Mouse (Mus musculus): ENCODE measurements around the gene Wrap53.
A peak's percentile ranks its signal among the peaks of the same experiment; 100 is the strongest.
"Not testable (repeated sequence)": the region's sequence is repeated elsewhere in the genome, so short reads cannot be mapped to it uniquely, and the experiment has no call there.

The Wrap53 gene

DNA sequence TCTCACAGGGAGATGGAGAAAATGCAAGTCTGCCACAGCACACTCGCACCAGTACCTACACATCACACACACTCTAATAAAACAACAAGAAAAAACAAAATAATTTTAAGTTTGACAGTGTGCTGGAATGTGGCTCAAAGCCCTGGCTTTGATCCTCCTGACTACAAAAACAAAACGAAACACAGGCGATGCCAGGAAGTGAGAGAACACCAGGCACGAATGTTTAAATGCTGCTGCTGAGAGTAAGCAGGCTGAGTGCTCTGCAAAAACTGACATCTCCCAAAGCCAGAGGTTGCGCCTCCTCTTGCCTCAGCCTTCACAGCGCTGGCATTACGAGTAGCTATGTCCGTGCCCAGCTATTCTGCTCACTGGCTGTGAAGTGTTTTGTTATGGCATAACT lies 14.9 kb downstream of the Wrap53 start:
- DNase-seq (ENCODE audit: extremely low spot score, low spot score) = no peak

DNA sequence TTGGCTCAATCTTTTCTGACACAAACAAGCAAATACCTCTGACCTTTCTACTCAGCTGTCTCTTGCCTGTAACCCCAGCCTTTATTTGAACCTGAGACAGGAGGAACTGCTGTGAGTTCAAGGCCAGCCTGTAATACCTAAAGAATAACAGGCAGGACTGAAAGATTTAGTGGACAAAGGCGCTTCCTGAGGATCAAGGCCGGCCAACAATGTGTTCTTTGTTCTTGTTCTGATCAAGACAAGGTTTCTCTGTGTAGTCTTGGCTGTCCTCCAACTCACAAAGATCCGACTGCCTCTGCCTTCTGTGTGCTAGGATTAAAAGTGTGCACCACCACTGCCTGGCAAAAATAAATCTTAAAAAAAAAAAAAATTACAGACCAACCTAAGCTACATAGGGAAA lies 15.7 kb downstream of the Wrap53 start:
- no peak for DNase-seq (ENCODE audit: extremely low spot score, low spot score)

DNA sequence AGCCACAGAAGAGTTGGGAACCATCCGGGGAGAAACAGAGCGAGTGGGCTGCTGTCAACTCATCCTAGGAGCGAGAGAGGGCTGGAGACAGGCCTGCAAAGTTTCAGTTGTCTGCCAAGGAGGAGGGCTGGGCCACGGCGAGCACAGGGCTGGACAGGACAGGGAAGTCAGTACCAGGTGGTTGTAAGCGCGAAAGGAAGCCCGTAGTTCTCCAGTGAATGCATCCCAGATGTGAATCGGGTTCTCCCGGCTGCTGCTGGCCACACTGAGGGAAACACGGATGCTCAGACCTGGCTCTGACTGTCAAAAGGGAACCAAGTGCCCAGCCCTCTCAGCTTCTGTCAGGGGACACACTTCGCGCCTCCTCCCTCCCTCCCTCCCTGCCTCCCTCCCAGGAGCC lies 16.7 kb downstream of the Wrap53 start:
- no peak for DNase-seq (ENCODE audit: extremely low spot score, low spot score)

DNA sequence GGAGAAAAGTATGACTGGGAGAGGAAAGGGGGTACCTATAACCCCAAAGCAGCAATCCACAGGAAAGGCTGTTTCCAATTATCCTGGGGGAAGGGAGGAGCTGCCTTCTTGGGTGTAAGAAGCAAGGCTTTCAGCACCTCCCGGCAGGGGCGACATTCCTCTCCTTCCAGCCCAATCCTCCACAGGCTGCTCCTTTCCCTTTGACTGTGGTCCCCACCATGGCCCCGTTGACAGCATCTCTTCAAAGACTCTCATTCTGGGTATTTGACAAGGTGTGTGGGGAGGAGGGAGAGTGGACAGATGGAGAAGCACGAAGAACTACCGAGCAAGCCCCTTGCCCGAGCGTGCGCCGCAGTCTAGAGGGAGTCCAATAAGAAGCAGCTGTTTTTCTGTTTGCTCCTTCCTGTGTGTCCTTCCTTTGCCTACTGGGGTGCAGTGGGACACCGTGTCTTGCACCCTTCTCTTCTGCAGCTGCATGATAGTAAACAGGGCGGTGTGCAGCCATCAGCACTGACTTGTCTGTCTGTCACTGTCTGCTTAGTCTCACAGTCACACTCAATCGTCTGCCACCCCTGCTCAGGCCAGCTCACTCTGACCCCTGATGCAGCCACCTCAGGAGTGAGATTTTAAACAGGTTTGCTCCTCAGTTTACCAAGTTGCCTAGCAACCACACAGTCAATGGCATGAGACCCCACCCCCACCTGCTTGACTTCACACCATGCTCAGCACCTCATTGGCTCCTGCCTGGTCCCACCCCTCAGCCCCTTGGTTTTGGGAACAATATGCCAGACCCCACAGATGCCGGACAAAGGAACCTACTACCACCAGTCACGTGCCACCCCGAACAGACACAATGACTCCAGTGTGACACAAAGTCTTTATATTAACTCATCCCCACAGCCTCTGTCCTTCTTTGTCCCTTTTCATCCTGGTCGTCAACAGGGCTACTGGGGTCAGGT lies 18.9 kb downstream of the Wrap53 start:
- DNase-seq (ENCODE audit: extremely low spot score, low spot score) = peak; percentile 63

DNA sequence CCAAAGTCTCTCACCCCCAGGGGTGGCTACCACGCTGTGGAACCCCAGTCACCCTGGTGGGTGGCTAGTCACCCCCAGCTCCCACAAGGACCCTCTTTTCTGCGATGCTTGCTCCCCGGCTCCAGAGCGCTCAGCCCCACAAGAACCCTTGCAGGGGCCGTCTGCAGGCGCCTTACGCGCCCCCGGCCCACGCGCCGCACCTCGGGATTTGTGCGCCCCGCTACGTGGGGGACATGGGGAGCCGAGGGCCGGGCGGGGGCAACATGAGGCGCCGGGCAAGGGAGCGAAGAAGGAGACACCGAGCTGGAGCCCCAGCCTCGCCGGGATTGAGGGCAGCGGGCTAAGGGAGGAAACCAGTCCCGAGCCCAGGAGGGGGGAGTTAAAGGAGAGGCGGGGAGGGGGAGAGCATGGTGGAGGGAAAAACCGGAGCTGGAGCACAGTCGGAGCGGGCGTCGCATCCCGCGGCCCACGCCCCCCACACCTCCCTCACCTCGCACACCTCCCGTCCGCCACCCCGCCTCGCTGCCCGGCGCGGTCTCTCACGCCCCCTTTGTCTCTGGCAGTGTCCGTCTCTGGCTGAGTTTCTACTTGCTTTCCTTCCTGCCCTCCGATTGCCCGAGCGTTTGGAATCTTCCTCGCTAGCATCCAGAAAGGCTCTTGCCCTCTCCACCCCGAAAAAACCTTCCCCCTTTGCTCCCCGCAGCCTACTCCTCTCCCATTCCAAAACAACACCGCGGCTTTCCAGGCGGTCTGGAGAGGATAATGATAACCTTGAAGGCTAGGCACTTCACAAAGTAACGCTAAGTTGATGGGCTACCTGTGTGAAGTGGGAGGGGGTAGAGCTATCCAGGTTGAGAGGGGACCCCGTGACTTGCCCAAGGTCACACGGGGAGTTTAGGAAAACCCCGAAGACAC lies 19.9 kb downstream of the Wrap53 start, which contains the start of gene Efnb3:
TSS of gene Efnb3 (minus strand) at position 355 of the 915 bp plus-strand sequence.
- peak; percentile 79 for DNase-seq (ENCODE audit: extremely low spot score, low spot score)

DNA sequence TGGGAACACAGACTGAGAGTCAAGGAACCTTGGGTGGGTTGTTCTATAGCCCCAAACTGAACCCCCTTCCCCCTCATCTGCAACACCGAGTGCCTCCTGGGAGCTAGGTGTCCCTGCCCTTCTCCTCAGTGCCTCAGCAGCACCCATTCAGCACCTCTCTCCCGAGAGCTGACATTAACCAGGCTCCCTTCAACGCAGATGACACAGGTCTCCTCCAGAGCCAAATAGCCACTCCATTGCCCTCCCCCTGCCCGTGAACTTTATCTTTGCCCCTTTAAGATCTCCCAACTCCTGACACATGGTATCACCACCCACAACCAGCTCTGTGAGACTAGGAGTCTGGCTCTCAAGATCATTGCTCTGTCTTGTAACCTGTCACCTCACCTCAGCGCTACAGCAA lies 20.9 kb downstream of the Wrap53 start:
- peak; percentile 47 for DNase-seq (ENCODE audit: extremely low spot score, low spot score)

DNA sequence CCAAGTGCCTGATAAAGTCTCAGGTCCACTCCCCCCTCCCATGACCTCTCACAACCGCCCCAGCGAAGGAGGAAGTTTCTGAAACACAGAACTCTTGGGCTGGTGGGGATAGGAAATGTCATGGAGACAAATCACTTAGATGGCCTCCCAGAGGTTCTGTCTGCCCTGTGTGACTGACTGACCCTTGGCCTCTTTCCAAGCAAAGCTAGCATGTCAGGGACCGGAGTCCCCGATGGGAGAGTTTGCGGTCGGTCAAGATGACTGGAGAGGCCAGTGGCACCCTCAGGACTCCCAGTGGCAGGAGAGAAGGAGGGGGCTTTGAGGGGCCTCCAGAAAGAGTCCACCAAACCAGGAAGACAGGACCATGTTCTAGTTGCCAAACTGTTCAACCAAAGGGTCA lies 21.3 kb downstream of the Wrap53 start:
- DNase-seq (ENCODE audit: extremely low spot score, low spot score) = no peak

DNA sequence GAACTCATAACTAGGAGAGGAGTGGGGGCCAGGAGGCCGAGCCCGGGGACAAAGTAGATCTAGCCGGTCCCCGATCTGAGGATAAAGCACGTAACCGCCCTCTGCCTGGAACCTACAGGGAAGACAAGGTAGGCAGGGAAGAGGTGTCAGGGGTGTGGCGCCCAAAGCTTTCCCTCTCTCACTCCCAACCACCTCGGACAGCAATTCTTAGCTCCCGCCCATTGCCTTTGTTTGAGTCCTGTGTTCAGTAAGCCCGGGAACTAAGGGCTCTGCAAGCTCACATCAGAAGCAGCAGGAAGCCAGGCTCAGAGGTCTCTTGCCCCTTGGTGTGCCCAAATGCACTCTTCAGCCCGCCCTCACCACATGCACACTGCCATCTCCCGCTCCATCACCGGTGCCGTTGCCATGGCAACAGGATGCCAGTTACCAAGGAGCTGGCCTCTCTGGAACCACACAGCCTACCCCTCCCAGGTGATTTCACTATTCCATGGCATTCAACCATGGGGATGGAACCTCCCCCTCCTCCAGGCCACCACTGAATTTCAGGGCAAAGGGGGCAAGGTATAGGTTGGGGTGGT lies 22.6 kb downstream of the Wrap53 start:
- DNase-seq (ENCODE audit: extremely low spot score, low spot score) = peak; percentile 57

DNA sequence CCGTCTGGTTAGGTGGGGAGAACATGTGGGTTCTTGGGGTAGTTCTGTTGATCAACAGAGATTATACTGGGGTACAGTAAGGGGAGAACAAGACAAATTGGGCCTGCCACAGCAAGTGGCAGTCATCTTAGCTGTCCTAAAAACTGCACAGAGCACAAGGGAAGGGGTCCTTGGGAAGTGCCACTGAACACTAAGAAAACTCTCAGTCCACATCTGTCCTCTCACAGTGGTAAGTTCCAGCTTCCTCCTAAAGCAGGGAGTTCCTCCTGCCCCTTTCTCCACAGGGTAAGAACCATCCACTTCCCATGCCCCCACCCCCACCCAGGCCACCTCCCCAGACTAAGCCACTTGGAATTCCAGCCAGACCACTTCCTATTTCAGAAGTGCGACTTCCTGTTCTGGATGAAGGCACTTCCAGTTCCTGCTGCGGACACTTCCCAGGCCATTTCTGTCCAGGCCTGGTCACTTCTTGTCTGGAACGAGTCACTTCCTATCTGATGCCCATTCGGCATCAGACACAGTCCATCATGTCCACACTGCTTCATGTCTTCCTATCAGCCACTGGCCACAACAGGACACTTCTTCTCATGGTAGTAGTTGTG lies 25.4 kb downstream of the Wrap53 start:
- DNase-seq (ENCODE audit: extremely low spot score, low spot score) = no peak

DNA sequence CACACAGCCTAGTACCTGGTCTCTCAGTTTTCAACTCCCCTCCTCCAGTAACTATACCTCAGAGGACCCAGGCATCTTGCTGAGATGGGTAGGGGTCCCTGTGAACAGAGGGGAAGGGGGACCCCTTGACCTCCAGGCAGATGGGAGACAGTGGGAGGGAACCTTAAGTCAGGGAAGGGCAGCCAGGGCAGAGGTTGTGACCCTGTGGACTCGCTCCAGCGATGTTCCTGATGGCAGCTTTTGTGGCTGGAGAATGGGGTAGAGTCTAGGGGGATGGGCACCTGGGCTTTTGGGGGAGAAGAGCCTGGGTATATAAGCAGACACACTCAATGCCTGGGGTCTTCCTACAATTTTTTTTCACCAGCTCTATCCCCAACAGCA lies 26.7 kb downstream of the Wrap53 start:
- DNase-seq (ENCODE audit: extremely low spot score, low spot score) = peak; percentile 50

DNA sequence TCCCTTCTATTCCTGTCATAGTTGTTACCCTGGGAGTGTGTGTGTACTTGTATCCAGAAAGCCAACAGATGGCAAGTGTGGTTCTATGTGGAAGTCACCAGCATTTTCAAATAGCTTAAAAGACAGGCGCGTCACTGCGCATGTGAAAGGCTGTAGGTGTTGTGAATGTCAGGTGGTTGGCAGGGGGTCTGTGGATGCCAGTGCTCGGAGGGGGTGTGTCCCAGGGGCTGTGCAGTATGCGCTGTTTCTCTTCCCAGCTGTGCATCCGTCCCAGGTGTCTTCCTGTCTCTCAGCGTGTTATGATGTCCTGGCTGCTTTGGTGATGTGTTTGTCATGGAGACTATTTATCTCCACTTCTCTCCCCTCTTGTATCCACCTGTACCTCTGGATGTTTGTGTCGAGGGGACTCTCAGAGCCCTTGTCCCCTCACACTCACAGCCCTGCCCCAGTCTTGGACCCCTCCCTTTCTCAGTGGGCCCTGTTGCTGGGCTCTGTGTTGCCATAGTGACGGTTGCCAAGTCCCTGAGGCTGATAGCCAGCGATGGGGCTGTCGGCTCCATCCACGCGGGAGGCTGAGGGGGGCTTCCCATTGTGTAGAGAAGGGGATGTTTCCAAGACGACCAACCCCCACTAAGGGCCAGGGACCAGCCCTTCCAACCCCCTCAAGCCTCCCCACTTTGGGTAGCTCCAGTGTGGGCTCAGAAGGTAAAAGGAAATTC lies 27.3 kb downstream of the Wrap53 start:
- peak; percentile 86 for DNase-seq (ENCODE audit: extremely low spot score, low spot score)

DNA sequence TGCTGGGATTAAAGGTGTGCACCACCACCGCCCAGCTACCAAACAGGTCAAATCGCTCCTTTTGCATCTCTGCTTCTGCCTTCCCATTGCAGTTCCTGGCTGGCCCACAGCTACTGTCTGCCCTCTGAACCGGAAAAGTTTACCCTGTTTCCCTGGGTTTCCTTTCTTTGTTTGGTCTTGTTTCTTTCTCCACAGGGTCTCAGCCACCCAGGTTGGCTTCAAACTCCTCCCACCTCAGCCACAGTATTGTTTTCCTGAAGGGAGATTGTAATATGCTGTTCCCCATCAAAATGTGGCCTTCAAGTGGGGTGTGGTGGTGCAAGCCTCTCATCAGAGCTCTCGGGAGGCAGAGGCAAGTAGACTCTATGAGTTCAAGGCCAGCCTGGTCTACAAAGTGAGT lies 28.7 kb downstream of the Wrap53 start:
- no peak for DNase-seq (ENCODE audit: extremely low spot score, low spot score)

DNA sequence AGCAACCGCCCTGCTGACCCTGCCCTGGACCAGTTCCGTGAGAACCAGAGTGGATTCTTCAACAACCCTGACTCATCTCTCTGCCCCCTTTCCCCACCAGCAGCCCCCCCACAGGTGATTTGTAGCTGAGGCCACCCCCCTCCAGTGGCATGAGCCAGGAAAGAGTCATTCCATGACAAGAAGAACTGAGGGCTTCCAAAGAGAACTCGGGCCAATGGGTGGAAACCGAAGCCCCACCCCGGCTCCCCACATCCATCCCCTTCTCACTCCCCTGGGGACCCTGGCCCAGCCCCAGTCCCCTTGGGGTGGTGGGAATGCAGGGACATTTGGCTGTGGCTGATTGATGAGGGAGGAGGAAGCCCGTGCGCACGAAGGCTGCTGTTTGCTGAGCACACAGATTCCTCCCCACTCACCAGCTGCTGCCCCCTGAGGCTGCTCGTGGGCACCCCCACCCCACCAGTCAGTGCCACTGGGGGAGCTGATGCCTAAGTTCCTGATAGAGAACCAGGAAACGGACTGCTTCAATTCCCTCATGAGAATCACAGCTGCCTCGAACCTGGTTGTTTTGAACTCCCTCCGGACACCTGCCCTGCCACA lies 30.9 kb downstream of the Wrap53 start, which contains the start of gene Dnah2:
TSS of gene Dnah2 (minus strand) at position 51 of the 597 bp plus-strand sequence.
- DNase-seq (ENCODE audit: extremely low spot score, low spot score) = no peak

DNA sequence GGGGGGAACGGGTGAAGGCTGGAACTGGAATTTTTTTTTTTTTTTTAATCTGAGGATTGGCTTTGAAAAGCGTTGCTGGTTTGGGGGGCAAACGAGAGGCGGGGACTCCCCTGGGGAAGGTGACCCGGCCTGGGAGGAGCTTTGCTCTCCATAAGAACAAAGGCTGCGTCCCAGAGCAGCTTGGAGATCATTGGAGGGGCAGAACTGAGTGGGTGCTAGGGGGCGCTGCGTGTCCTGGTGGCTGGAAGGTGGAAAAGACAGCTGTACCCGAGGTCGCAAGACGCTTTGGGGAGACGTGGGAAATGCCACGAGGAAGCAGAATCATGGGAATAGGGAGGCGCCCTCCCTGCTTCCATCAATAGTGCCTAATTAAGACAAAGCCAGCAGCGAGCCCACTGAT lies 33.0 kb downstream of the Wrap53 start:
- DNase-seq (ENCODE audit: extremely low spot score, low spot score) = peak; percentile 60

DNA sequence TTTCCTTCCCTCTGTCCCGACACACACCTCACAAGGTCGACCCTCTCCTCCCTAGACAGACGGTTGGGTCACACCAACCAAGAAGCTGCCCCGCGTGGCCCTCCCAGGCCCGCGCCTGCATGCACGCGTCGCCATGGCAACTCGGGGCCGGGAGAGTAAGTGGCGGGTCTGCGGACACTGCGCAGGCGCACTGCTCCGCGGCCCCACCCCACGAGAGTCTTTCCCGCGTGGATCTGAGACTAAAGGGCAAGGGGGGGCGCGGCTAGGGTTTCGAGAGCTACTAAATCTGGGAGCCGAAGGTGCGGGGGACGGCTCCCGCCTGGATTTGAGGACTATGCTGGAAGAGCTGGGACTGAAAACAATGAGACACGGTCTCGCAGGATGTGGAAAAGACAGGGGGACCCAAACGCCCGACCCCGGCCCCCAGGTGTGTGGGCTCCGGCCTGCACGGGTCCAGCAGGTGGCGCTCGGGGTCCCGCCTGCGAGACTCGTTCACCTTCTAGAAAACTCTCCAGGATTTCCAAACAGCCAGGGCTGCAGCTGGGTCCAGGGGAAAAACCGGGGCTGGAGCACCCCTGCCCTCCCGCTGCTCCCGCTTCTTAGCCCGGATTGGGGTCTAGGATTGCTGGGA lies 33.5 kb downstream of the Wrap53 start:
- peak; percentile 84 for DNase-seq (ENCODE audit: extremely low spot score, low spot score)

DNA sequence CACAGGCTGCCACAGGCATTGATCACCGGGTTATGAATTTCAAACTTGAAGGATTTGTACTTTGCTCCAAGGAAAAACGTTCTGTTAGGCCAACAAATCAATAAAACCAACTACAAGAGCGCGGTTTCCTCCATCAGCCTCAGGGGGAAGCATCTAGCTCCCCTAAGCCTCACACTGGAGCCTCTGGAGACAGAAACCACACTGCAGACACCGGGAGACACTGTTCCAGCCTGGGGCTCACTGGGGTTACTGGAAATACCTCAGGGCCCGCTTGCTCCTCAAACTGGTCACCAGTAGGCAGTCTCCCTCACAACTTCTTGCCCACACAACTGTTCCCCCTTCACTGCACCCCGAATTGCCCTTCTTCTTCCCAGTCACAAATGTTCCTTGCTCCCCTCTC lies 34.1 kb downstream of the Wrap53 start:
- no peak for DNase-seq (ENCODE audit: extremely low spot score, low spot score)

DNA sequence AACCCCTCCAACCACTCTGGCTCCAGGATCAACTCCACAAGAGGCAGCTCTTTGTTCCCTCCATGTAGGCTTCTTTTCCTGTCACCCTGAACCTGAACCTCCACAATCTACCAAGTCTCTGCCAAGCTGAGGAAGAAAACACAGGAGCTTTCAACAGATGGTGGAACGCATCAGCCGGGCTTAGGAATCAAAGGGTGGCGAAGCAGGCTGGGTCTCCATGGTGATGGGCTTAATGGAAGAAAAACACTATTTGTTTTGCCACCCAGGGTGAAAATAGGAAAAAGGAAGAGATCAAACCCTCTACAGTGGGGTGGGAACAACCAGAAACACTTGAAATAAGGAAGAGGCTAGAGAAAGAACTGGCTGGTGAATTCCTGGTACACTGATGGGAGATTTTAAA lies 36.5 kb downstream of the Wrap53 start:
- no peak for DNase-seq (ENCODE audit: extremely low spot score, low spot score)

DNA sequence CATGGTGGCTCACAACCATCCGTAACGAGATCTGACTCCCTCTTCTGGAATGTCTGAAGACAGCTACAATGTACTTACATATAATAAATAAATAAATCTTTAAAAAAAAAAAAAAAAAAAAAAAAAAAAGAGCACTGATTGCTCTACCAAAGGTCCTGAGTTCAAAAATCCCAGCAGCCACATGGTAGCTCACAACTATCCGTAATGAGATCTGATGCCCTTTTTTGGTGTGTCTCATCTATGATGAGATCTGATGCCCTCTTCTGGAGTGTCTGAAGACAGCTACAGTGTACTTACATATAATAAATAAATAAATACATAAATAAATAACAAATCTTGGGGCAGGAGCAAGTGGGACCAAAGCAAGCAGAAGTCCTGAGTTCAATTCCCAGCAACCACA lies 38.3 kb downstream of the Wrap53 start:
- not testable (repeated sequence) for DNase-seq (ENCODE audit: extremely low spot score, low spot score)

DNA sequence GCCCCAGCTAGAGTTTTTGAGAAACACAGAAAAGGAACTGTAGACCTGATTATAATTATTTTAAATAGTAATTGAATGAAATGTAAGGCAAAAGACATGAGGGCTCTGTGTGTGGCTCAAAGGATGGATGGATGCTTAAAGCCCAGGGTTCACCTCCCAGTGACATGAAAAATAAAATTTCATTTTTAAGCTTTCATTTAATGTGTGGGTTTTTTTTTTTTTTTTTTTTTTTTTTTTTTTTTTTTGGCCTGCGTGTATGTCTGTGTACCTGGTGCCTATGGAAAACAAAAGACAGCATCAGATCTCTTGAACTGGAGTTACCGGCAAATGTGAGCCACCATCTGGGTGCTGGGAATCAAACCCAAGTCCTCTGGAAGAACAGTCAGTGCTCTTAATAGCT lies 39.4 kb downstream of the Wrap53 start:
- DNase-seq (ENCODE audit: extremely low spot score, low spot score) = no peak

DNA sequence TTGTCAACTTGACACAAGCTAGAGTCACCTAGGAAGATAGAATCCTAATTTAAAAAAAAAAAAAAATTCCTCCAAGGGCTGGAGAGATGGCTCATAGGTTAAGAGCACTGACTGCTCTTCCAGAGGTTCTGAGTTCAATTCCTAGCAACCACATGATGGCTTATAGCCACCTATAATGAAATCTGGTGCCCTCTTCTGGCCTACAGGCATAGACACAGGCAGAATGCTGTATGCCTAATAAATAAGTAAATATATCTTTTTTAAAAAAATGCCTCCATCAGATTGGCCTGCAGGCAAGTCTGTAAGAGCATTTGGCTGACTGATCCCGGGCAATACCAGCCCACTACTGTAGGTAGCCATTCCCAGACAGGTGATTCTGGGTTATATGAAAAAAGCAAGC lies 45.1 kb downstream of the Wrap53 start:
- DNase-seq (ENCODE audit: extremely low spot score, low spot score) = no peak

Measured in neural tube, embryonic 10.5 days (tissue).